Mouse (Mus musculus): ENCODE results near the gene Raly. TPM values are rescaled to one million over a fixed set of nuclear protein-coding genes. Genes with fewer than 3 reads are reported as not detected.
"Not testable (repeated sequence)": the region's sequence is repeated elsewhere in the genome, so short reads cannot be mapped to it uniquely, and the experiment has no call there.

The Raly gene
- total RNA-seq, 2 experiments from 2014 or later, result 92.8 to 176 TPM

GRCm38 (mm10) chr2:154834149-154834865 lies 43.4 kb downstream of the Raly start:
- no peak for ATAC-seq (ENCODE audit: poor library complexity, severe bottlenecking)

GRCm38 (mm10) chr2:154836537-154836936 lies 45.6 kb downstream of the Raly start:
- no peak for ATAC-seq (ENCODE audit: poor library complexity, severe bottlenecking)

GRCm38 (mm10) chr2:154848086-154848485 lies 57.2 kb downstream of the Raly start:
- no peak for ATAC-seq (ENCODE audit: poor library complexity, severe bottlenecking)

GRCm38 (mm10) chr2:154855383-154855782 lies 64.5 kb downstream of the Raly start:
- ATAC-seq (ENCODE audit: poor library complexity, severe bottlenecking), result peak; percentile 57

GRCm38 (mm10) chr2:154863672-154864071 lies 72.8 kb downstream of the Raly start:
- ATAC-seq (ENCODE audit: poor library complexity, severe bottlenecking), result no peak

- no peak for ATAC-seq (ENCODE audit: poor library complexity, severe bottlenecking)
Measured at GRCm38 (mm10) chr2:154865696-154866095, 74.8 kb downstream of the Raly start.

- no peak for ATAC-seq (ENCODE audit: poor library complexity, severe bottlenecking)
Measured at GRCm38 (mm10) chr2:154868106-154868505, 77.2 kb downstream of the Raly start.

- ATAC-seq (ENCODE audit: poor library complexity, severe bottlenecking), result no peak
Measured at GRCm38 (mm10) chr2:154869954-154870641, 79.2 kb downstream of the Raly start.

- ATAC-seq (ENCODE audit: poor library complexity, severe bottlenecking), result no peak
Measured at GRCm38 (mm10) chr2:154876621-154877020, 85.7 kb downstream of the Raly start.

- ATAC-seq (ENCODE audit: poor library complexity, severe bottlenecking), result no peak
Measured at GRCm38 (mm10) chr2:154891585-154891984, 100.7 kb downstream of the Raly start.

GRCm38 (mm10) chr2:154892201-154893044 lies 101.5 kb downstream of the Raly start, which contains the start of gene Eif2s2:
TSS of gene Eif2s2 (minus strand) at chr2:154892935.
- peak; percentile 98 for ATAC-seq (ENCODE audit: poor library complexity, severe bottlenecking)

- ATAC-seq (ENCODE audit: poor library complexity, severe bottlenecking), result no peak; the same call in 1 of the 2 replicates
Measured at GRCm38 (mm10) chr2:154893045-154893385, 102.1 kb downstream of the Raly start.

GRCm38 (mm10) chr2:154893548-154893947 lies 102.7 kb downstream of the Raly start:
- ATAC-seq (ENCODE audit: poor library complexity, severe bottlenecking), result no peak

GRCm38 (mm10) chr2:154899004-154899403 lies 108.1 kb downstream of the Raly start:
- not testable (repeated sequence) for ATAC-seq (ENCODE audit: poor library complexity, severe bottlenecking)

- not testable (repeated sequence) for ATAC-seq (ENCODE audit: poor library complexity, severe bottlenecking)
Measured at GRCm38 (mm10) chr2:154899412-154899811, 108.5 kb downstream of the Raly start.

- no peak for ATAC-seq (ENCODE audit: poor library complexity, severe bottlenecking)
Measured at GRCm38 (mm10) chr2:154902111-154902510, 111.2 kb downstream of the Raly start.

- no peak for ATAC-seq (ENCODE audit: poor library complexity, severe bottlenecking)
Measured at GRCm38 (mm10) chr2:154905796-154906195, 114.9 kb downstream of the Raly start.

- ATAC-seq (ENCODE audit: poor library complexity, severe bottlenecking), result not testable (repeated sequence)
Measured at GRCm38 (mm10) chr2:154908223-154908622, 117.3 kb downstream of the Raly start.

GRCm38 (mm10) chr2:154909789-154910188 lies 118.9 kb downstream of the Raly start:
- ATAC-seq (ENCODE audit: poor library complexity, severe bottlenecking), result no peak

- no peak for ATAC-seq (ENCODE audit: poor library complexity, severe bottlenecking)
Measured at GRCm38 (mm10) chr2:154915922-154916541, 125.1 kb downstream of the Raly start.

GRCm38 (mm10) chr2:154916547-154916946 lies 125.7 kb downstream of the Raly start:
- ATAC-seq (ENCODE audit: poor library complexity, severe bottlenecking), result peak; percentile 64
